Mouse (Mus musculus): ENCODE measurements around the gene Gbf1. TPM values are rescaled to one million over a fixed set of nuclear protein-coding genes. Genes with fewer than 3 reads are reported as not detected.

The Gbf1 gene
- polyA plus RNA-seq, 1 experiment = 142 TPM

DNA sequence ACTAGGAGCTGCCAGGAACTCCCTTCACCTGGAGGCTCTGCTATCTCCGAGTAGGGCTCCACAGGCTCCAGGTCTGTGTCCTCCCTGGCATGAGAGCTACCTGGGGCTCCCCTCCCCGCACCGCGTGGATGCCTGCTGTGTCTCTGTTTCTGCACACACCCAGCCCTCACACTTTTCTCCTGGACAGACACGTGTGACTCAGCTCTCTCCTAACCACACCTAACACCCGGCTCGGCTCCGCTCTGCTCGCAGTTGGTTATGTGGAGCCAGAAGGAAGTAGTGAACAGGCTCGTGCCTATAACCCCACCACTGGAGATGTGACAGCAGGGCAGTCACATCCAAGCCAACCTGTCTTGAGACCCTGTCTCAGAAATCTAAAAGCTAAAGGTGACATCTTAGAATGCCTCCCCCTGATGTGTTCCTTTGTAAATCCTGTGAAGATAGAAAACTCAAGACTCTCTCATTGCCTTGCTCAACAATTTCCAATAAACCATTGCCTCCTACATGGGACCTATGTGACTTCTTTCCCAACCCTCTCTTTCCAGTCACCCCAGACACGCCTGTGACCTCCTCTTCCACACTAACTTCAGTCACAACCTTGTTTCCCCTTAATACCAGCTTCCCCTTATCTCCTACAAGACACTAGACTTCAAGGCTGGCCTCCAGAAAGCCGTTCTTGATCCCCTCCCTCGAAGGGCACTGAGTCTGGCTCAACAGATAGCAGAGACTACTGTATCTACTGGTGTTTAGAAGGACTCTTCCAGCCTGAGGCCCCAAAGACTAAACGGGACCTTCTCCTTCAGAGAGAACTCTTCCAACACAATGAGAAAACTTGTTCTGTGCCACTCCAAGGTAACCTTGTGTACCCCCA is 162.8 kb downstream of the Gbf1 start:
- H3K27me3 ChIP-seq (ENCODE audit: control insufficient read depth, insufficient read depth, low read length) = peaks cover 3% of the 10 kb centered on the region; the same call in 1 of the 2 replicates
- H3K27ac ChIP-seq (ENCODE audit: control insufficient read depth, insufficient read depth, low read depth, low read length) = no peak overlapping the region
- TF ChIP-seq CTCF (IDR thresholded peaks at IDR 0.05; ENCODE audit: control insufficient read depth, insufficient read depth, insufficient replicate concordance, low read depth, low read length) (no peak), POLR2A (IDR thresholded peaks at IDR 0.05; ENCODE audit: control insufficient read depth, low read depth, low read length) (no peak)
- H3K36me3 ChIP-seq (ENCODE audit: control insufficient read depth, insufficient read depth, low read length) = no peaks in the 10 kb centered on the region
- H3K4me3 ChIP-seq (ENCODE audit: control insufficient read depth, low read depth, low read length) = no peak overlapping the region
- peaks cover 26% of the 10 kb centered on the region for H3K4me1 ChIP-seq (ENCODE audit: control insufficient read depth, insufficient read depth, low read length)

DNA sequence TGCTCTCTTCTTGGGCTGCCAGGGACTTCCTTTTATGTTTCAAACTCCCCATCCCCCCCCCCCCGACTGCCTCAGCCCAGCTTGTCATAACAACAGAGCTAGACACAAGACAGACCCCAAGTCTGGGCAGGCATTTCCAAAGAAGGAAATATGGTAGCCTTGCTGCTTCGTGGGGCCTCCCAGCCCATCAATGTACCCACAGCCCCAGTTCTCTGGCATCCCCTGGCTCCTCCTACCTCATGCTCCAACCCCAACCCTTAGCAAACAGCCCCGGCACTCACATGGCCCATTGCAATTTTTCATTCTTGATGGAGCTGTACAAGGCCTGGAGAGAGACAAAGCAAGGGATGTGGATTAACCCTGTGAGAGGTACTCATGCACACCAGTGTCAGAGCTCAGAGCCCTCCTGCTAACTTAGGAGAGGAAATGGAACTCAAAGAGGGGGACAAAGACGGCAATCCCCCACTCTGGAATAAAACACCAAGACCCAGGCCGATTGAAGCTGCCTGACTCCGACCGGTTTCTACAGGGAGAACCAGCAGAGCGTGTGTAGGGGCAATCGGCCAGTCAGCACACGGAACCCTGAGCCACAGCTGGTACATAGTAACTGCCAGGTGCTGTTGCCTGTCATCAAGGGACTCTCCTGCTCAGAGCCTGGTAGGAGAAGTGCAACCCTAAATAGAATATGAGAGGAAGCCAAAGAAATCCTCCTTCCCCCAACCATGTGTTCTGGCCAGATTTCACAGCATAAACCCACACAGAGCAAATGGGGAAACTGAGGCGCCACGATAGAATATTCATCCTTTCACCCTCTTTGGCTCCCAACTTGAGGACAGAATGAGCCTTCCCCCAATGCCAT is 163.7 kb downstream of the Gbf1 start:
- TF ChIP-seq CTCF (IDR thresholded peaks at IDR 0.05; ENCODE audit: control insufficient read depth, insufficient read depth, insufficient replicate concordance, low read depth, low read length) = no peak
- no peak for TF ChIP-seq POLR2A (IDR thresholded peaks at IDR 0.05; ENCODE audit: control insufficient read depth, low read depth, low read length)
- Histone ChIP-seq H3K27me3 (ENCODE audit: control insufficient read depth, insufficient read depth, low read length) (peaks cover 3% of the 10 kb centered on the region; the same call in 1 of the 2 replicates), H3K36me3 (ENCODE audit: control insufficient read depth, insufficient read depth, low read length) (no peaks in the 10 kb centered on the region)

DNA sequence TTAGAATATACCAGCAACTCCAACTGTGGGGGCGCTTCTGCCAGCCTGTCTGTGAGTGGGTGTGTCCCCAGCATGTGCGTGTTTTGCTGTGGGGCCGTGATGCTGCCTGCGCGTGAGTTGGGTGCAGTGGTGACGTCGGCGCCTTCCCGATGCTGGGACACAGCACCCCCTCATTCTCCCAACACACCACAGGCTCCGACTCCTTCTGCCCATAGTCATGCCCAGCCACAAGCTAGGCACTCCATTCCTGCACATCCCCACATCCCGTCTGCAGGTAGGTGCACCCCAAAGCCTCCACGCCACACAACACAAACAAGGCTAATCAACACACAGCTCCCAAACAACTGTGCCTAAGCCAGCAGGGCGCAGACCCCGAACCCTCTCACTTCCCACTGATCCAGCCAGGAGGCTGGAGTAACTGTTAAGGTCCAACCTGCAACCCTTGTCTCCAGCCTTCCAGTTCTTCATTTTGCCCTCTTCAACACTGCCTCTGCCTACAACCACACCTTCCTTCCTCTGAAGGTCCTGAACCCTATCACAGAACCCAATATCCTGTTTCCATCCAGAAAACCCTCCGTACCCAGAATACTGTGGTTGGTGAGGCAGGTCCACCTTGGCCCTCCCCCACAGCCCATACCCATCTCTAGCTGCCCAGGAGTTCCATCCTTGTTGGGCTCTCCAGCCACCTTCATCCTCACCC is 164.7 kb downstream of the Gbf1 start:
- H3K36me3 ChIP-seq (ENCODE audit: control insufficient read depth, insufficient read depth, low read length) = no peaks in the 10 kb centered on the region
- no peak for TF ChIP-seq POLR2A (IDR thresholded peaks at IDR 0.05; ENCODE audit: control insufficient read depth, low read depth, low read length)
- TF ChIP-seq CTCF (IDR thresholded peaks at IDR 0.05; ENCODE audit: control insufficient read depth, insufficient read depth, insufficient replicate concordance, low read depth, low read length) = no peak
- peaks cover 23% of the 10 kb centered on the region for H3K4me1 ChIP-seq (ENCODE audit: control insufficient read depth, insufficient read depth, low read length)
- H3K27ac ChIP-seq (ENCODE audit: control insufficient read depth, insufficient read depth, low read depth, low read length) = no peak overlapping the region
- peaks cover 3% of the 10 kb centered on the region; the same call in 1 of the 2 replicates for H3K27me3 ChIP-seq (ENCODE audit: control insufficient read depth, insufficient read depth, low read length)
- H3K4me3 ChIP-seq (ENCODE audit: control insufficient read depth, low read depth, low read length) = peak overlapping the region; percentile 79

More for the DNA sequence above, 163.7 kb downstream of the Gbf1 start:
- Histone ChIP-seq H3K27ac (ENCODE audit: control insufficient read depth, insufficient read depth, low read depth, low read length) (no peak overlapping the region), H3K4me1 (ENCODE audit: control insufficient read depth, insufficient read depth, low read length) (peaks cover 23% of the 10 kb centered on the region), H3K4me3 (ENCODE audit: control insufficient read depth, low read depth, low read length) (no peak overlapping the region)

DNA sequence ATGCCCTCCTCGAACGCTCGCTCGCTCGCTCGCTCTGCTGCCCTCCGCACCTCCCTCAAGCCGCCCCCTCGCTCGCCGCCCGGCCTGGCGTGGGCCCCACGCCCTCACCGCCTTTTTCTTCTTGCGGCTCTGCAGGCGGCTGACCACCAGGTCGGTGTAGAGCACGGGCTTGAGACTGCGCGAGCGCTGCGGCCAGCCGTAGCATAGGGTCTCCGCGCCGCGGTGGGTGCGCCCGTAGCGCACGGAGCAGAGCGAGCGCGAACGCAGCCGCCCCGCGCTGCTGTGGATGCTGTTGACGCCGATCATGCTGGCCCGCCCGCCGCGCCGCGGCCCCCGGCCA is 165.2 kb downstream of the Gbf1 start:
- Histone ChIP-seq H3K4me1 (ENCODE audit: control insufficient read depth, insufficient read depth, low read length) (peaks cover 23% of the 10 kb centered on the region), H3K36me3 (ENCODE audit: control insufficient read depth, insufficient read depth, low read length) (no peaks in the 10 kb centered on the region), H3K27me3 (ENCODE audit: control insufficient read depth, insufficient read depth, low read length) (peaks cover 3% of the 10 kb centered on the region; the same call in 1 of the 2 replicates), H3K27ac (ENCODE audit: control insufficient read depth, insufficient read depth, low read depth, low read length) (no peak overlapping the region), H3K4me3 (ENCODE audit: control insufficient read depth, low read depth, low read length) (peak overlapping the region; percentile 79)
- TF ChIP-seq CTCF (IDR thresholded peaks at IDR 0.05; ENCODE audit: control insufficient read depth, insufficient read depth, insufficient replicate concordance, low read depth, low read length) = no peak
- no peak for TF ChIP-seq POLR2A (IDR thresholded peaks at IDR 0.05; ENCODE audit: control insufficient read depth, low read depth, low read length)

DNA sequence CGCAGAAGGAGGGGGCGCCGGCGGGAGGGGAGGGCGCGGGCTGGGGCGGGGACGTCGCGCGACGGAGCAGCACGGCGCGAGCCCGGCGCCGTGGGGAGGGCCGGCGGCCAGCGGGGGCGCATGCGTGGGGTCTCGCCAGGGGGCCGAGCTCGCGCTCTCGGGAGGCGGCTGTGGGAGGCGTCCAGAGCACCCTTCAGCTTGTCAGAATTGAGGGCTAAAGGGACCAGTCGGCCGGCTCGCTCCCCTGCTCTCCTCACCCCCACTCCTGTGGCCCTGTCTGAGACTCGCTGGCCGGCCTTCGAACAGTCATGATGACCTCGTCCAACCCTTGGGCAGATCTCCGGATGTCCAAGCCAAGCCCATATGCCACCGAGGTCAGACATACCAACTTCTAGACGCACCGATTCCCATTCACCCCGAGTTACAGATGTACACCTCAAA is 165.7 kb downstream of the Gbf1 start:
- Histone ChIP-seq H3K27me3 (ENCODE audit: control insufficient read depth, insufficient read depth, low read length) (peaks cover 3% of the 10 kb centered on the region; the same call in 1 of the 2 replicates), H3K27ac (ENCODE audit: control insufficient read depth, insufficient read depth, low read depth, low read length) (no peak overlapping the region), H3K36me3 (ENCODE audit: control insufficient read depth, insufficient read depth, low read length) (no peaks in the 10 kb centered on the region), H3K4me1 (ENCODE audit: control insufficient read depth, insufficient read depth, low read length) (peaks cover 23% of the 10 kb centered on the region), H3K4me3 (ENCODE audit: control insufficient read depth, low read depth, low read length) (peak overlapping the region; percentile 75)
- TF ChIP-seq POLR2A (IDR thresholded peaks at IDR 0.05; ENCODE audit: control insufficient read depth, low read depth, low read length) (no peak), CTCF (IDR thresholded peaks at IDR 0.05; ENCODE audit: control insufficient read depth, insufficient read depth, insufficient replicate concordance, low read depth, low read length) (no peak)

DNA sequence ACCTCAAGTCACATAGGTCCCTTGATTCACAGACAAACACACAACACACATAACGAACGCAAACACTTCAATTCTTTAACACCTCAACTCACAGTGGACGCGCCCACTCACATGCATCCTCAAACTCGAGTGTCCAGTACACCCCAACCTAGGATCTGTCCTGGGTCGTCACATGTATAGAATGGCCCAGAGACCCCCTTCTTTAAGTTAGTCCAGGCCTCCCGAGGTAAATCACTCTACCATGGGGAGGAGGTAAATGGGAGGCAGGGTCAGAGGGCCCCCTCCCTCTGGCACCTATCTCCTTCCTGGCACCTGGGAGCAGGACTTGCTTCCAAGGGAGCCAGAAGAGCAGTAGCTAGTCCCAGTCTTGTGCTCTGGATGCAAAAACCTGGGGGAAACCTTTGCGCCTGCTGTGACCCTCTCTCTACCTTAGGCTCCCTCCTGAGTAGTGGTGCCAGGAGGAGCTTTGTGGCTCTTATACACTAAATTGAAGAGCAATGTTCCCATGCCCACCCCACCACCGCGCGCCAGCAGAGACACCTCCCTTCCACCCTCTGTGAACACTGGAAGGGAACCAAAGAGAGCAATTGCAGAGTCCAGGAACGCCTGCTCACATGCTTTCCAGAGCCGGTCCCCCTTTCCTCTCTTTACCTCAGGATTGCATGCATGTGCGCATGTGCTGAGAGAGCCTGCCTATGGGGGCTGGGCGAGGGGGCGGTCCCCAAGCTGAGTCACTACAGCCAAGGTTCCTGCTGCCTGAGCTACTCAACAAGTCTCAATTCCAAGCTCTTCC is 166.5 kb downstream of the Gbf1 start:
- TF ChIP-seq POLR2A (IDR thresholded peaks at IDR 0.05; ENCODE audit: control insufficient read depth, low read depth, low read length) (no peak), CTCF (IDR thresholded peaks at IDR 0.05; ENCODE audit: control insufficient read depth, insufficient read depth, insufficient replicate concordance, low read depth, low read length) (no peak)
- Histone ChIP-seq H3K4me3 (ENCODE audit: control insufficient read depth, low read depth, low read length) (peak overlapping the region; percentile 75), H3K36me3 (ENCODE audit: control insufficient read depth, insufficient read depth, low read length) (no peaks in the 10 kb centered on the region), H3K27ac (ENCODE audit: control insufficient read depth, insufficient read depth, low read depth, low read length) (no peak overlapping the region), H3K4me1 (ENCODE audit: control insufficient read depth, insufficient read depth, low read length) (peaks cover 23% of the 10 kb centered on the region), H3K27me3 (ENCODE audit: control insufficient read depth, insufficient read depth, low read length) (peaks cover 3% of the 10 kb centered on the region; the same call in 1 of the 2 replicates)

Measured in testis, adult 2 months (tissue).